8 mouse cellular contexts compared by ENCODE assay signal in genomic region chr8:123213118-123213772, GRCm38 (mm10). TPM values are rescaled to one million over a fixed set of nuclear protein-coding genes. Genes with fewer than 3 reads are reported as not detected.
DNase-seq lines count a peak whose midpoint lies in the region; ATAC-seq and TF ChIP-seq lines count a peak whose summit lies in the region.

No protein-coding gene starts in this region.

- 11% methylated on average over 22 of the region's 22 CpGs for WGBS in lung, embryonic 15.5 days
- 18% methylated on average over 22 of the region's 22 CpGs for WGBS in forebrain, embryonic 12.5 days
- WGBS in limb, embryonic 12.5 days: 13% methylated on average over 22 of the region's 22 CpGs
- WGBS in olfactory bulb, adult 2 months: 10% methylated on average over 22 of the region's 22 CpGs

- peak overlapping the region; percentile 46 for H3K9ac ChIP-seq in lung, embryonic 15.5 days
- H3K9ac ChIP-seq in forebrain, embryonic 12.5 days: peak overlapping the region; percentile 80
- H3K9ac ChIP-seq in limb, embryonic 12.5 days (replicated peaks): peak overlapping the region; percentile 65

- peaks cover 15% of the 10 kb centered on the region; the same call in 1 of the 2 replicates for H3K36me3 ChIP-seq in lung, embryonic 15.5 days
- peaks cover 21% of the 10 kb centered on the region for H3K36me3 ChIP-seq in forebrain, embryonic 12.5 days (replicated peaks)
- H3K36me3 ChIP-seq in limb, embryonic 12.5 days: peaks cover 25% of the 10 kb centered on the region

- ATAC-seq in lung, embryonic 15.5 days (ENCODE audit: borderline replicate concordance, extremely low read depth, low FRiP score, low TSS enrichment): peak; percentile 19; the same call in 1 of the 2 replicates
- peak; percentile 28 for ATAC-seq in forebrain, embryonic 12.5 days (ENCODE audit: low FRiP score)
- ATAC-seq in limb, embryonic 12.5 days (ENCODE audit: insufficient number of reproducible peaks, insufficient read depth, low FRiP score, low TSS enrichment, low read depth): no peak; the same call in none of the 2 replicates

- no peaks in the 10 kb centered on the region for H3K9me3 ChIP-seq in lung, embryonic 15.5 days
- H3K9me3 ChIP-seq in forebrain, embryonic 12.5 days: no peaks in the 10 kb centered on the region
- H3K9me3 ChIP-seq in limb, embryonic 12.5 days: no peaks in the 10 kb centered on the region

- peak overlapping the region; percentile 99 for H3K4me3 ChIP-seq in lung, embryonic 15.5 days
- peak overlapping the region; percentile 74 for H3K4me3 ChIP-seq in forebrain, embryonic 12.5 days (replicated peaks)
- H3K4me3 ChIP-seq in limb, embryonic 12.5 days (replicated peaks): peak overlapping the region; percentile 98
- H3K4me3 ChIP-seq in olfactory bulb, adult 2 months (ENCODE audit: insufficient read depth, low read depth, low read length): peak overlapping the region; percentile 71

- no peaks in the 10 kb centered on the region for H3K27me3 ChIP-seq in lung, embryonic 15.5 days
- H3K27me3 ChIP-seq in forebrain, embryonic 12.5 days: no peaks in the 10 kb centered on the region
- no peaks in the 10 kb centered on the region for H3K27me3 ChIP-seq in limb, embryonic 12.5 days

- peak overlapping the region; percentile 89 for H3K4me2 ChIP-seq in lung, embryonic 15.5 days
- peak overlapping the region; percentile 86 for H3K4me2 ChIP-seq in forebrain, embryonic 12.5 days
- peak overlapping the region; percentile 90 for H3K4me2 ChIP-seq in limb, embryonic 12.5 days

- peak overlapping the region; percentile 29 for H3K27ac ChIP-seq in lung, embryonic 15.5 days
- H3K27ac ChIP-seq in forebrain, embryonic 12.5 days: peak overlapping the region; percentile 32; the same call in 1 of the 2 replicates
- peak overlapping the region; percentile 53 for H3K27ac ChIP-seq in limb, embryonic 12.5 days
- H3K27ac ChIP-seq in olfactory bulb, adult 2 months (ENCODE audit: insufficient read depth, low read depth, low read length): no peak overlapping the region; the same call in 1 of the 2 replicates

- peaks cover 17% of the 10 kb centered on the region for H3K4me1 ChIP-seq in lung, embryonic 15.5 days
- H3K4me1 ChIP-seq in forebrain, embryonic 12.5 days: peaks cover 25% of the 10 kb centered on the region
- peaks cover 17% of the 10 kb centered on the region for H3K4me1 ChIP-seq in limb, embryonic 12.5 days (replicated peaks)
- peaks cover 11% of the 10 kb centered on the region for H3K4me1 ChIP-seq in olfactory bulb, adult 2 months (ENCODE audit: control insufficient read depth, insufficient read depth, low read length)

- no peak for DNase-seq in lung, postnatal 14 days
- DNase-seq in adrenal gland, postnatal 25 days: no peak
- DNase-seq in adrenal gland, adult 18-20 months (ENCODE audit: low spot score in 2 of 2): no peak
- no peak for DNase-seq in T-cell, adult 2 months (ENCODE audit: low spot score)

- no peak; the same call in 1 of the 2 replicates for TF ChIP-seq CTCF in olfactory bulb, adult 2 months (IDR thresholded peaks at IDR 0.05; ENCODE audit: insufficient read depth, low read depth, low read length)

- TF ChIP-seq POLR2A in olfactory bulb, adult 2 months (IDR thresholded peaks at IDR 0.05; ENCODE audit: insufficient read depth, low read depth, low read length): no peak

RNA-seq across cellular contexts. Expression of gene Spata33, which starts 0.6 kb away (rescaled TPM):
- 4.9 and 5.5 TPM in 2 replicates for polyA plus RNA-seq in lung, embryonic 15.5 days (2015; fragmentation: Nextera tagmentation; extraction: Ambion mirVana)
- 5.7 and 6.3 TPM in 2 replicates for polyA plus RNA-seq in forebrain, embryonic 12.5 days (2016; fragmentation: Nextera tagmentation; extraction: Ambion mirVana)
- polyA plus RNA-seq in limb, embryonic 12.5 days (2016; fragmentation: Nextera tagmentation; extraction: Ambion mirVana): 5.0 and 6.5 TPM in 2 replicates
- not detected in 2 replicates for polyA plus RNA-seq in olfactory bulb, adult 2 months (2012; ENCODE audit: insufficient read depth, insufficient read length, low replicate concordance, missing spikeins)
- 3.3 and 4.0 TPM in 2 replicates for total RNA-seq in adrenal gland, postnatal 25 days (2021)
- total RNA-seq in adrenal gland, adult 18-20 months (2021): 1 to 10 TPM; 3.4 to 3.6 TPM

RNA-seq across cellular contexts. Expression of gene Chmp1a, which starts 0.7 kb away (rescaled TPM):
- polyA plus RNA-seq in lung, embryonic 15.5 days (2015; fragmentation: Nextera tagmentation; extraction: Ambion mirVana): 135 and 141 TPM in 2 replicates
- 150 and 155 TPM in 2 replicates for polyA plus RNA-seq in forebrain, embryonic 12.5 days (2016; fragmentation: Nextera tagmentation; extraction: Ambion mirVana)
- 135 and 140 TPM in 2 replicates for polyA plus RNA-seq in limb, embryonic 12.5 days (2016; fragmentation: Nextera tagmentation; extraction: Ambion mirVana)
- not detected in 2 replicates for polyA plus RNA-seq in olfactory bulb, adult 2 months (2012; ENCODE audit: insufficient read depth, insufficient read length, low replicate concordance, missing spikeins)
- 79.0 and 97.8 TPM in 2 replicates for total RNA-seq in adrenal gland, postnatal 25 days (2021)
- total RNA-seq in adrenal gland, adult 18-20 months (2021): 10 to 100 TPM; 79.3 to 86.2 TPM

RNA-seq across cellular contexts. Expression of gene Cdk10, which starts 11.4 kb away (rescaled TPM):
- polyA plus RNA-seq in lung, embryonic 15.5 days (2015; fragmentation: Nextera tagmentation; extraction: Ambion mirVana): 30.0 and 32.1 TPM in 2 replicates
- 36.5 and 38.3 TPM in 2 replicates for polyA plus RNA-seq in forebrain, embryonic 12.5 days (2016; fragmentation: Nextera tagmentation; extraction: Ambion mirVana)
- 36.3 and 36.6 TPM in 2 replicates for polyA plus RNA-seq in limb, embryonic 12.5 days (2016; fragmentation: Nextera tagmentation; extraction: Ambion mirVana)
- polyA plus RNA-seq in olfactory bulb, adult 2 months (2012; ENCODE audit: insufficient read depth, insufficient read length, low replicate concordance, missing spikeins): not detected in 2 replicates
- total RNA-seq in adrenal gland, postnatal 25 days (2021): 68.7 and 78.2 TPM in 2 replicates
- 10 to 100 TPM; 49.6 to 62.2 TPM for total RNA-seq in adrenal gland, adult 18-20 months (2021)

RNA-seq across cellular contexts. Expression of gene Spata2l, which starts 22.8 kb away (rescaled TPM):
- 4.6 and 4.8 TPM in 2 replicates for polyA plus RNA-seq in lung, embryonic 15.5 days (2015; fragmentation: Nextera tagmentation; extraction: Ambion mirVana)
- polyA plus RNA-seq in forebrain, embryonic 12.5 days (2016; fragmentation: Nextera tagmentation; extraction: Ambion mirVana): 1.4 and 1.6 TPM in 2 replicates
- polyA plus RNA-seq in limb, embryonic 12.5 days (2016; fragmentation: Nextera tagmentation; extraction: Ambion mirVana): 1.6 and 1.8 TPM in 2 replicates
- polyA plus RNA-seq in olfactory bulb, adult 2 months (2012; ENCODE audit: insufficient read depth, insufficient read length, low replicate concordance, missing spikeins): not detected in 2 replicates
- total RNA-seq in adrenal gland, postnatal 25 days (2021): 15.6 and 17.9 TPM in 2 replicates
- total RNA-seq in adrenal gland, adult 18-20 months (2021): 10 to 100 TPM; 10.5 to 14.2 TPM

RNA-seq across cellular contexts. Expression of gene Dpep1, which starts 27.2 kb away (rescaled TPM):
- polyA plus RNA-seq in lung, embryonic 15.5 days (2015; fragmentation: Nextera tagmentation; extraction: Ambion mirVana): 4.5 and 6.1 TPM in 2 replicates
- 0.17 and 0.52 TPM in 2 replicates for polyA plus RNA-seq in forebrain, embryonic 12.5 days (2016; fragmentation: Nextera tagmentation; extraction: Ambion mirVana)
- 1.4 and 1.5 TPM in 2 replicates for polyA plus RNA-seq in limb, embryonic 12.5 days (2016; fragmentation: Nextera tagmentation; extraction: Ambion mirVana)
- not detected in 2 replicates for polyA plus RNA-seq in olfactory bulb, adult 2 months (2012; ENCODE audit: insufficient read depth, insufficient read length, low replicate concordance, missing spikeins)
- 30.1 and 32.6 TPM in 2 replicates for total RNA-seq in adrenal gland, postnatal 25 days (2021)
- 10 to 100 TPM; 45.0 to 48.5 TPM for total RNA-seq in adrenal gland, adult 18-20 months (2021)
